Mouse (Mus musculus): ENCODE results near the gene Slc35f5. TPM values are rescaled to one million over a fixed set of nuclear protein-coding genes. Genes with fewer than 3 reads are reported as not detected.

Slc35f5 gene
- polyA plus RNA-seq, 1 experiment from 2014 or later, result 26.6 TPM

DNA sequence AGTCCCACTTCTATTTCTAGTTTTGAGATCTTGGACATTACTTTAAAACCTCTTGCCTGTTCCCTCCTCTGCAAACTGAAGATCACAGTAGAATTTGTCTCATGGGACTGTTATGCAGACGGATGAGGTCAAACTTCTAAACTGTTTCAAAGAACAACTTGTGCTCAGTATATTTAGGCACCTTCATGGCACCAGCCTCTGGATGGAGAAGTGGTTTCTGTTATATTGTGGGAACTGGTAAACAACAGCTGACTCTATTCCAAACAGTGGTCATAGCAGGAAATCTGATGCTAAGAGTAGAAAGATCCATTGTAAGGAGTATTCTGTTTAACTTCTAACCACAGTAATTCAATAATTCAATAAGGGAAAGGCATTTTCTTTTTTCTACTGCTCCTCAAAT is 17.7 kb downstream of the Slc35f5 start:
- 88% methylated on average over 1 of the region's 1 CpGs for WGBS (ENCODE audit: insufficient replicate concordance)

DNA sequence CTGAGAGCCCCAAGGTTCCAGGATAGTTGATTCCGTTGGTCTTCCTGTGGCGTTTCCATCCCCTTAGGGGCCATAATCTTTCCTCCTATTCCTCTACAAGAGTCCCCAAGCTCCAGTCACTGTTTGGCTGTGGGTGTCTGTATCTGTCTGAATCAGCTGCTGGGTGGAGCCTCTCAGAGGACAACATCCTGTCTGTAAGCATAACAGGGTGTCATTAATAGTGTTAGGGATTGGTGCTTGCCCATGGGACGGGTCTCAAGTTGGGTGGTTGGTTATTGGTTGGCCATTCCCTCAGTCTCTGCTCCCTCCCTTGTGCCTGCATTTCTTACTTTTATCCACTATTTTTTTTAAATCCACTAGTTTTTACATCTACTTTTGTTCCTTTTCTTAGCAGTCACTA is 20.7 kb downstream of the Slc35f5 start:
- Histone ChIP-seq H3K36me3 (replicated peaks; ENCODE audit: insufficient read depth, low read length) (peaks cover 36% of the 10 kb centered on the region), H3K9me3 (ENCODE audit: low read length) (no peaks in the 10 kb centered on the region), H3K27me3 (ENCODE audit: insufficient read depth, low read length) (no peaks in the 10 kb centered on the region), H3K4me2 (ENCODE audit: low read depth, low read length) (no peak overlapping the region), H3K4me3 (ENCODE audit: low read depth, low read length) (no peak overlapping the region), H3K9ac (replicated peaks) (no peak overlapping the region), H3K27ac (ENCODE audit: low read depth) (no peak overlapping the region), H3K4me1 (ENCODE audit: insufficient read depth) (no peaks in the 10 kb centered on the region)
- ATAC-seq, result no peak
- TF ChIP-seq EP300 (IDR thresholded peaks at IDR 0.05; ENCODE audit: low read depth) (no peak), CTCF (IDR thresholded peaks at IDR 0.05; ENCODE audit: low read depth) (no peak)
- no peak for DNase-seq
- WGBS (ENCODE audit: insufficient replicate concordance), result 81% methylated on average over 3 of the region's 3 CpGs

More for the DNA sequence above, 17.7 kb downstream of the Slc35f5 start:
- no peaks in the 10 kb centered on the region for H3K4me1 ChIP-seq (ENCODE audit: insufficient read depth)
- H3K4me3 ChIP-seq (ENCODE audit: low read depth, low read length), result no peak overlapping the region
- ATAC-seq (no peak), DNase-seq (no peak)
- no peak overlapping the region for H3K4me2 ChIP-seq (ENCODE audit: low read depth, low read length)
- TF ChIP-seq CTCF (IDR thresholded peaks at IDR 0.05; ENCODE audit: low read depth), result no peak
- no peak for TF ChIP-seq EP300 (IDR thresholded peaks at IDR 0.05; ENCODE audit: low read depth)
- no peaks in the 10 kb centered on the region for H3K27me3 ChIP-seq (ENCODE audit: insufficient read depth, low read length)
- no peak overlapping the region for H3K9ac ChIP-seq (replicated peaks)
- H3K36me3 ChIP-seq (replicated peaks; ENCODE audit: insufficient read depth, low read length), result peaks cover 40% of the 10 kb centered on the region
- no peaks in the 10 kb centered on the region for H3K9me3 ChIP-seq (ENCODE audit: low read length)
- H3K27ac ChIP-seq (ENCODE audit: low read depth), result no peak overlapping the region

DNA sequence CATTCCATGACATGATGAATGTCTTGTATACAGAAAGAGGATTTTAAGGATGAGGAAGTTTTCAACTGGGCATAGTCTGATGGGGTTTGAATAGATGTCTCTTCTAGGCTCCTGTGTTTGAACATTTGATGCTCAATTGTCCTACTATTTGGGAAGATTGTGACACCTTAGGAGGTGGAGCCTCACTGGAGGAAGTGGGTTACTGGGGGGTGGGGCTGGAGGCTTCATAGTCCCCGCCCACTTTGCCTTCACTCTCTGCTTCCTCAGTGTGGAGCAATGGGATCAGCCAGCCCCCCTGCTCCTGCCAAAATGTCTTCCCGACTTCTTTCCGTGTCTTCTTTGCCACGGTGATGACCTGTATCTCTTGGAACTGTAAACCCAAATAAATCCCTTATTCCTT is 43.2 kb downstream of the Slc35f5 start:
- Histone ChIP-seq H3K9ac (replicated peaks) (no peak overlapping the region), H3K36me3 (replicated peaks; ENCODE audit: insufficient read depth, low read length) (no peaks in the 10 kb centered on the region), H3K4me1 (ENCODE audit: insufficient read depth) (no peaks in the 10 kb centered on the region), H3K27ac (ENCODE audit: low read depth) (no peak overlapping the region), H3K9me3 (ENCODE audit: low read length) (no peaks in the 10 kb centered on the region; the same call in 1 of the 2 replicates), H3K27me3 (ENCODE audit: insufficient read depth, low read length) (no peaks in the 10 kb centered on the region), H3K4me2 (ENCODE audit: low read depth, low read length) (no peak overlapping the region), H3K4me3 (ENCODE audit: low read depth, low read length) (no peak overlapping the region)
- no peak for ATAC-seq
- no peak for DNase-seq
- no peak for TF ChIP-seq CTCF (IDR thresholded peaks at IDR 0.05; ENCODE audit: low read depth)
- TF ChIP-seq EP300 (IDR thresholded peaks at IDR 0.05; ENCODE audit: low read depth), result no peak
- 63% methylated on average over 4 of the region's 4 CpGs for WGBS (ENCODE audit: insufficient replicate concordance)

DNA sequence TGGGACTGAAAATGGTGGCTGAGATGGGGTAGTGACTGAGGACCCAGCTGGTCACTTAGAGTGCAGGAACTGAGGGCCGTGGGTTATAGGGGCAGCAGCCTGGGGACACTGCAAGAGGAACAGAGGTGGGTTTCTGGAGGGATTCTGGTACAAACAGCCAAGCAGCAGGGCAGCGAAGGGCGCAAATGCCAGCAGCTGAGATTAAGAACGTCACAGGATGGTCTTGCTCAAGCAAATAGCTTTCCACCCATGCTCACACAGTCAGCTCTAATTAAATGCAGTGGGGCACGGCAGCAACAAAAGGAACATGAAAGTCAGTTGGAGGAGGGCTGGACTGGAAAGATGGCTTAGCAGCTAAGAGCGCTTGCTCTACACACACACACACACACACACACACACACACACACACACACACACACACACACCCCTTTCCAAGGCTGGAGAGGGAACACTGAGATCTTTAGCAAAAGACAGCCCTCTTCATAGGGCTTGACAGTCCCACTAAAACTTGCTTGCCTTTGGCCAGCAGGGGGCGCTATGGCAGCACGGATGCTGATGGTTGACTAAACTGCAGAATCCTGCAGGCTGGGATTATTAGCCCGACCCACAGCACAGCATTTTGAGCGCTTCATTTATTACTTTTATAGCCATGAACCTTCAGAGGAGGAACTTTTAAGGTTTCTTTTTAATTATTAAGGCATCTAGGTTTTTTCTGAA is 46.9 kb downstream of the Slc35f5 start:
- H3K27ac ChIP-seq (ENCODE audit: low read depth), result no peak overlapping the region
- no peaks in the 10 kb centered on the region for H3K27me3 ChIP-seq (ENCODE audit: insufficient read depth, low read length)
- DNase-seq (peak; percentile 88), ATAC-seq (peak; percentile 65)
- no peaks in the 10 kb centered on the region for H3K4me1 ChIP-seq (ENCODE audit: insufficient read depth)
- H3K9me3 ChIP-seq (ENCODE audit: low read length), result no peaks in the 10 kb centered on the region
- WGBS (ENCODE audit: insufficient replicate concordance), result 36% methylated on average over 9 of the region's 10 CpGs
- TF ChIP-seq CTCF (IDR thresholded peaks at IDR 0.05; ENCODE audit: low read depth) (peak; percentile 96), EP300 (IDR thresholded peaks at IDR 0.05; ENCODE audit: low read depth) (no peak)
- no peak overlapping the region for H3K4me3 ChIP-seq (ENCODE audit: low read depth, low read length)
- H3K36me3 ChIP-seq (replicated peaks; ENCODE audit: insufficient read depth, low read length), result no peaks in the 10 kb centered on the region
- H3K9ac ChIP-seq (replicated peaks), result no peak overlapping the region
- no peak overlapping the region for H3K4me2 ChIP-seq (ENCODE audit: low read depth, low read length)

DNA sequence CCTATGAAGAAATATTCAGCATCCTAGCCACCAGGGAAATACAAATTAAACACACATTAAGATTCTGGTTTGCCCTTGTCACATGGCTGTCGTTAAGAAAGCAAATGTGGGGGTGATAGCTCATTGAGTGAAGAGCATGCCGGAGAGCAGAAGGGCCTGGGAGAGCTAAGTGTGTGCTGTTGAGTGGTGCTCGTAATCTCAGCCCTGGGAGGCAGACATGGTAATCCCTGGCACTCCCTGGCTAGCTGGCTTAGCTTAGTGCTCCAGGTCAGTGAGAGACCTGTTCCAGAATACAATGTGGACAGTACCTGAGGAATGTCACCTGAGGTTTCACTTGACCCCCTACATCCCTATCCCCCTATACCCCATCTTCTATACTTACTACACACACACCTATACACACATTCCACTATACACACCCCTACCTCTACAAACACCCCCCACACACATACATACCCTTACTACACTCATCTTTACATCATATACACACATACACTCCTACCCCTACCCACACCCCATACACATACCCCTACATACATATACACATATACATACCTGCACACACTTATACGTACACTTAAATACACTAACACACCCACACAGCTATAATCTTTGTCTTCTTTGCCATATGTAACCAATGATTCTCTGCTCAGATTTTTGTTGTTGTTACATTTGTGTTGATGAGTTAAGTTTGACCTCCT is 64.1 kb downstream of the Slc35f5 start:
- DNase-seq, result no peak
- Histone ChIP-seq H3K27me3 (ENCODE audit: insufficient read depth, low read length) (no peaks in the 10 kb centered on the region), H3K27ac (ENCODE audit: low read depth) (no peak overlapping the region), H3K4me3 (ENCODE audit: low read depth, low read length) (no peak overlapping the region), H3K9ac (replicated peaks) (no peak overlapping the region), H3K4me1 (ENCODE audit: insufficient read depth) (no peaks in the 10 kb centered on the region), H3K4me2 (ENCODE audit: low read depth, low read length) (no peak overlapping the region), H3K9me3 (ENCODE audit: low read length) (no peaks in the 10 kb centered on the region), H3K36me3 (replicated peaks; ENCODE audit: insufficient read depth, low read length) (no peaks in the 10 kb centered on the region)
- no peak for TF ChIP-seq CTCF (IDR thresholded peaks at IDR 0.05; ENCODE audit: low read depth)
- no peak for TF ChIP-seq EP300 (IDR thresholded peaks at IDR 0.05; ENCODE audit: low read depth)
- ATAC-seq, result no peak
- WGBS (ENCODE audit: insufficient replicate concordance), result 73% methylated on average over 4 of the region's 4 CpGs

DNA sequence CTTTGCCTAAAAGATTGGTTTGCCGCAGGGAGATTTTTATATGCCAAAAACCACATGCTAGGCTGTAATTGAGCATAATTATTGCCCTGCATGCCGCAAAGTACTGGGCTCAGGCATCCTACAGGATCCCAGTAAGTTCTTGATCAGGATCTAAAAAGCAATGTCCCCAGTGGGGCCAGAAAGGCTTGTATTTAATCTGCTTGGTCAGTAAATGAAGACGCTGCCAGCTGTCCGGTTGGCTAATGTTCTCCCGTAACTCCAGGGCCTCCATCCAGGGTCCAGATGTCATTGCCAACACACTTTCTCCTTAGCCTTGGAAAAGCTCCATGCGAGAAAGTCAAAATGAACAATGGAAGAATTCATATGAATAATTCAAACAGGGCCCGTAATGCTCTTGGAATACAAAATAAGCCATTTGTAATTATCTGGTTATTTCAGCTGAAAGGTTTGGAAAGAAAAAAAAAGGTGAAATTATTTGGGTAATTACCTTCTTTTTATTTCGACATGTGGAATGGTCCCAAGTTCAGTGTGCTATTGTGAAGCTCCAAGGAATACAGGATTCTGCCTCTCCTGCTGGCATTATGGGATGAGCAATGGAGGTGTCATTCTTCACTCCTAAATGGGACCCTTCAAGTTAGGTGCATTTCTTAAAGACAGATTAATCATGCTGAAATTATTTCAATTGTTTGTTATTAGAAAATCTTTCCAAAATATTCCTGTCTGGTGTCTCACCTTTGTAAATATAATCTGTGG is 79.3 kb downstream of the Slc35f5 start:
- H3K36me3 ChIP-seq (replicated peaks; ENCODE audit: insufficient read depth, low read length), result no peaks in the 10 kb centered on the region
- no peak for TF ChIP-seq CTCF (IDR thresholded peaks at IDR 0.05; ENCODE audit: low read depth)
- no peak for TF ChIP-seq EP300 (IDR thresholded peaks at IDR 0.05; ENCODE audit: low read depth)

More for the DNA sequence above, 79.3 kb downstream of the Slc35f5 start:
- Histone ChIP-seq H3K4me2 (ENCODE audit: low read depth, low read length) (no peak overlapping the region), H3K9ac (replicated peaks) (no peak overlapping the region), H3K27me3 (ENCODE audit: insufficient read depth, low read length) (no peaks in the 10 kb centered on the region), H3K4me3 (ENCODE audit: low read depth, low read length) (no peak overlapping the region), H3K27ac (ENCODE audit: low read depth) (no peak overlapping the region), H3K9me3 (ENCODE audit: low read length) (no peaks in the 10 kb centered on the region), H3K4me1 (ENCODE audit: insufficient read depth) (no peaks in the 10 kb centered on the region)
- no peak for ATAC-seq
- DNase-seq, result no peak
- 88% methylated on average over 8 of the region's 8 CpGs for WGBS (ENCODE audit: insufficient replicate concordance)
